Mouse (Mus musculus): Measurements from ENCODE around the gene Vwa3a.
A peak's percentile ranks its signal among the peaks of the same experiment; 100 is the strongest.

The Vwa3a gene

GRCm38 (mm10) chr7:120748478-120748877 is 9.4 kb downstream of the Vwa3a start:
- DNase-seq, result no peak

GRCm38 (mm10) chr7:120751330-120751729 is 12.2 kb downstream of the Vwa3a start:
- DNase-seq, result no peak

- no peak for DNase-seq
Measured at GRCm38 (mm10) chr7:120751906-120752305, 12.8 kb downstream of the Vwa3a start.

DNA sequence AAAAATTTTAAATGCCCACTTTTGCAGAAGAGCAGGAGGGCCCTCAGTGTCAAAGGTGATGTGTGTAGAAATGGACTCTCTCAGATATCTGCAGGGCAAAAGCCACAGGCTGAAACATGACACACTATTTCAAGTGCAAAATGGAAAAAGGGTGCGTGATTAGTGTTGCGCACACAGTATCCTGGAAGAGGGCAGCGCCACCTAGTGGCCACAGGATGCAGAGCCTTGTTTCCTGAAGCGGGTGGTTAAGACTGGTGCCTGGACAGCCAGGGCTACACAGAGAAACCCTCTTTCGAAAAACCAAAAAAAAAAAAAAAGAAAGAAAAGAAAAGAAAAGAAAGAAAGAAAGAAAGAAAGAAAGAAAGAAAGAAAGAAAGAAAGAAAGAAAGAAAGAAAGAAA is 15.6 kb downstream of the Vwa3a start:
- peak; percentile 91 for DNase-seq

DNA sequence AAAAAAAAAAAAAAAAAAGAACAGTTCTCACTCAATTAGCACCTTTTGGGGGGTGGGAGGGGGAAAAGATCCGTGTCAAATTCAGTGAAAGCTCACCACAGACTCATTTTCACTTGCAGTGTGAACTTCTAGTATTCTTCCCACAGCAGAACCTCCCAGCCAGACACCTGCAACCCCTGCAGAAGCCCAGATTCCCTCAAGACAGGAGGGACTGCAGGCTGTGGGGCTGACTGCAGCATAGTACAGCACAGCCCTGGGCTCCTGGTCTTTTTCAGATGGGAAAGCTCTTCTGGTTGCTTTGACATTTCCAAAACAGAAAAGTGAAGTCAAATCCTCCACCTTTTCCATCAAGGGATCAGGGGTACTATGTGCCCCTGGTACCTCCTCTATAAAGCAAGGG is 28.3 kb downstream of the Vwa3a start:
- DNase-seq, result no peak

DNA sequence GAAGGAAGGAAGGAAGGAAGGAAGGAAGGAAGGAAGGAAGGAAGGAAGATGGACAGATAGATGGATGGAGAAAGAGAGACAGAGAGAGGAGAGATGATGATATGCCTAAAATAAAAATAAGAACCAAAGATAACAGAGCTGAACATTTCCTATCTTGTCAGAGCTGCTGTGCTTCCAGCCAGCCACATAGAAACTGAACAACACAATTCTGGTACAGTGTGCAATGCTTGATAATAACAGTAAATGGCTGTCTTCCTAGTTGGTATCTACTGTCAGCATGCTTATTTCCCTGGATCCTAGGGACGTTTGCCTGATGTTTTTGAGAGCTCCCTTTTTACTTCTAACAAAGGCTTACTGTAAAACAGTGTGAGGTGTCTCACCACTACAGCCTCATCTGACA is 32.3 kb downstream of the Vwa3a start:
- DNase-seq, result no peak

- no peak for DNase-seq
Measured at GRCm38 (mm10) chr7:120778012-120778411, 38.9 kb downstream of the Vwa3a start.

DNA sequence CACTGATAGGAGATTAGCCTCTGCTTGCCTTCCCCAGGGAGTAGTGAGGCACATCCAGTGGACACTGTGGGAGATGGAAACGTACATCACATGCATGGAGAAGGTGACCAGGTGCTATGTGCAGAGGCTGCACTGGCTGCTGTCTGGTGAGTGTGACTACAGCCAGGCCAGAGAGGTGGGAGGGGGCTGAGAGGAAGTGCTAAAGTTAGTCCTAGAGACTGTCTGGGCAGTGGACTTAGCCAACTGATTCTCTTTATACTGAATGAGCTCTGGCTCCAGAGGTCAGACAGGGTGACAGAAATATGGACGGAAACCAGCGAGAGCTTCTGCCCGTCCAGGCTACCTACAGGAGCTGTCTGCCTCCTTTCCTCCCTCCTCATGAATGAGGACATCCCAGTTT is 56.4 kb downstream of the Vwa3a start:
- DNase-seq, result no peak

DNA sequence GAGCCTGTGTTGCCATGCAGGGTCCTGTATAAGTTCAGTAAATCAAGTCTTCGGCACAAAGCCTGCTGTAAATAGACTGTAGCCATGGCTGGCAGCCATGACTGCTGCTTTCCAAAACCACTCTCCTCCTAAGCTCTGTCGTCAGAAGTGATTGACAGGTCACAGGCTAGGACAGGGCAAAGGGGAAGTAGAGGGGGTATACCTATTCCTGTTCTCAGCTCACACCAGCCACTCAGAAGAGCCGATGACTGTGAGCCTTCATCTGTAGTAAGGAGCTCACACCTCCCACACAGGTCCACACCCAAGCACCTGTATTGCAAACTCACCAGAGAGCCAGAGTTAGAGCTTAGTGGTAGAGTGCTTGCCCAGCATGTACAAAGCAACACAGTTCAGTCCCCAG is 57.3 kb downstream of the Vwa3a start:
- DNase-seq, result no peak

GRCm38 (mm10) chr7:120803268-120803667 is 64.2 kb downstream of the Vwa3a start:
- no peak for DNase-seq

DNA sequence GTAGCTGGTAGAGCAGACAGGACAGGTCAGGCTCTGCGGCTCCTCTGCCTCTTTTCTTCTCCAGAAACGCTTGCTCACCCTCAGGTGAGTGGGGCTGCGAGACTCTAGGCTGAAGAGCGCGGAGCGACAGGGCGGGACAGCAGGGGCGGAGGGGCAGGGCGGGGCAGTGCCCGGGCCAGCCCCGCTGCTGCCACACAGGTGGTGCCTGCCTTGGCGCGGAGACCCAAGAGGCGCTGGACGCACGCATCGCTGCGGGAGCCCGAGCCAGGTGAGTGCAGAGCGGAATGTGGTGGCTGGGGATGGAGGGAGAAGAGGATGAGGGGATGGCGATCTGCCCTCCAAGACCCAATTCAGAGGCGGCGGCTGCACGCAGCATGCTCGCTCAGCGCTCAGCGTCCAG is 70.6 kb downstream of the Vwa3a start:
- peak; percentile 15 for DNase-seq

GRCm38 (mm10) chr7:120811834-120812415 is 72.8 kb downstream of the Vwa3a start, which contains the start of gene Gm5737:
Gene Gm5737 (plus strand): TSS chr7:120812365.
- no peak for DNase-seq

DNA sequence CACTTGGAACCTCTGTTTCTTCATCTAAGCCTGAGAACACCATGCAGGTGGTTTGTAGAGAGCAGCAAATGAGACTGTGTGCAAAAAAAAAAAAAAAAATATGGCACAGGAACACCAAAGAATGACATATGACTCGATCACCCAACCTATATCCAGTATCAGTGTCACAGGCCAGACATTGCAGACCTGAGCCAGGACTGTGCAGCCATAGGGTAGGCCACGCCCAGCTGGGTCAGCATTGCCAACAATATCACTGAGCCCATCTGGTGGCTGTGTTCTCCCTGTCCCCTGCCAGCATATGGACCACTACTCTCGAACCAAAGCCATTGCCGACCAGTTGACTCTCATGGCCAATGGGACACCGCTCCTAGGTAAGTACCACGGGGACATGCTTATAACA is 78.4 kb downstream of the Vwa3a start:
- DNase-seq, result no peak

DNA sequence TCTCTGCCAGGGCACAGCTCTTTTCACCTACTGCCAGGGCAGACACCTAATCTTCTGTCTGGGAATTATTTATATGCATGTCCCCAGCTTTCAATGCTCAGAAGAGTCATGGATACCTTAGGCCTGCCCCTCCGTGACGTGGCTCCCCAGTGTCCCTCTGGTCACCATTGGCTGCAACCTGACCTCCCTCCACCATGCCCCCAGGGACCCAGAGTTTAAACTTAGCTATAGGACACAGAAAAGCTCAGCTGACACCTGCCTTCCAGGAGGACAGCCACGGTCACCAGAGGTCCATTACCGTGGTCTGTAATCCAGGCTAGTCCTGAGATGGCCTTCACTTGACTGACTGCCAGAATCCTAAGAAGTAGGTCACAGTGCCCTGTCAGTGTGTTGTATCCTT is 80.3 kb downstream of the Vwa3a start:
- DNase-seq, result no peak

- DNase-seq, result peak; percentile 84
Measured at GRCm38 (mm10) chr7:120823248-120823647, 84.1 kb downstream of the Vwa3a start.

DNA sequence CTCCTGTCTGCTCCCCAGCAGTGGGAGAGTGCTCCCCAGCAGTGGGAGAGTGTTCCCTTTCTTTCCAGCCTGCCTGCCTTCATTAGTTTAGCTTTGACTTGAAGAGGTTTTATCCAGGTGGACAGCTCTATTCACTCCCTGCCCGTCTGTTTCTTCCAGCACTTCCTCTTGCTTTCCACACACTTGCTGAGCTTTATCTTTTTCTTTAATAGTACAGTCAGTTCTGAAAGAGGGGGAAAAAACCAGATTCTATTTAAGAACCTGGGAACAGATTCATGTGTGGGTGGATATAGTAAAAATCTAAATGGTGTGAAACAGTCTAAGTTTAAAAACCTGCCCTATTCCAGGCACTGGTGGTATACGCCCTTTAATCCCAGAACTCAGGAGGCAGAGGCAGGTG is 86.0 kb downstream of the Vwa3a start:
- no peak for DNase-seq

DNA sequence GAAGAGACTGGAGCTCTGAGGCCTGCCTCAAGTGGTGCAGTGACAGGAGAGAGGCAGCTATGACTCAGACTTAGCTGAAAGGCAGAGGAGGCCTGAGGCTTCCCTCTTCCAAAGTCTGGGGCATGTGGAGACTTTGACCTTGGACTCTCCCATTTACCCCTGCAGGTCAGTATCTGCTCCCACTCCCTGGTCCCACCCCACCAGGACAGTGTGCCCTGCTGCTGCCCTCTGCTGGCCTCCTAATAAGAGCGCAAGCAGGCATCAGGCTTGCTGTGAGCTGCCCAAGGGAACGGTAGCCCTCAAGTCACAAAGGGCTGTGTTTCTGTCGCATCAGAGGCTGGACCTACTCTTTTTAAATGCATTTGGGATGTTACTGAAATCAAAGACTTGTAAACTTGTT is 87.3 kb downstream of the Vwa3a start:
- DNase-seq, result peak; percentile 72

DNA sequence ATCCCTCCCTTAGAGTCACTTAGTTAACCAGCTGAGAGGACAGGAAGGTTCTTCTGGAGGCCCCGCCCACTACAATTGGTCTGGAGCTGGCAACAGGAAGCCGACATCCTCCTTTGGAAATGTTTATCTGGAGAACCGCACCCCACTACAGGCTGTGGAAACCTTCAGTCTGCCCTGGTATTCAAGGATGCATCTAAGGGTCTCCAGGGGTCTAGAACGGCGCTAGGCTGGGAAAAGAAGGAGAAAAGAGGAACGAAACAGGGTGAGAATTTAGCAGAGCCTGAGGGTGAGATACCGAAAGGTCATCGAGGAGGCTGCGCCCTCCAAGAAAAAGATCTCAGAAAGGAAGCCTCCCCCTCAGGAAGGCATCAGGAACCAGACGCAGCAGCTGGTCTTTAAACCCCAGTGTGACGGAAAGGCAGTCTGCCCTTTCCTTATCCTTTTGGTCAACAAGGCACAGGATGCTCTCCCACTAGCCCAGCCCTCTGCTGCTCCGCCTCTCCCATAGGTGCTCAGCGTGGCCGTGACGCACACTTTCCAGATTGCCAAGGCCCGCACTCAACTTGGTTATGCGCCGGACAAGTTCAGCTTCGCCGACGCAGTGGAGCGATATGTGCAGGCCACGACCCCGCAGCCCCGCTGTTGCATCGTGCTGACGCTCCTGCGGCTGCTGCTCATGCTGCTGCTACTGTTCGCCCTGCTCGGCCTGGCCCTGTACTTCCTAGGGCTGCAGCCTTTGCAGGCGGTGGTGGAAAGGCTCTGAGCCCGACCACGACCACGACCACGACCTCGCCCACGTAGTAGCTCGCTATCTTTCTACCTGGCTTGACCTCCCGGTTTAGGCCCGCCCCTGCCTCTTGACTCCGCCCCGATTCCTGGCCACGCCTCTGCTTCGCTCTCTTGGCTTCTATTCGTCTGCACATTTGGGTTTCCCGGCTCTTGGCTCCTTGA is 91.6 kb downstream of the Vwa3a start:
- peak; percentile 83 for DNase-seq

DNA sequence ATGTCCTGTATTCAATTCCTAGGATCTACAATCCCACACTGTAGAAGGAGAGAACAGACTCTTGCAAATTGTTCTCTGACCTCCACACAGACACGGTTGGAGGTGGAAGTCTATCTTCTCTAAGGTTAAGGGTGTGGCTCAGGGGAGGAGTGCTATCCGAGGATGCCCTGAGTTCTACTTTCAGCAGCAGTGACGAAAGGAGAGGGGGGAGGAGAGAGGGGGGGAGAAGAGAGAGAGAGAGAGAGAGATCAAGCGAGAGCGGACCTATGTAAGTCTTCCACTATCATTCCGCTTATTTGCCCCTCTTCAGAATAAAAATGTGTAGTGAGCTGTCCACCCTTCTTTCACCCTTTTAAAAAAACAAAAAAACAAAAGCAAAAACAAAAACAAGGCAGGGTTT is 95.3 kb downstream of the Vwa3a start:
- no peak for DNase-seq

- peak; percentile 80 for DNase-seq
Measured at GRCm38 (mm10) chr7:120834863-120835372, 95.8 kb downstream of the Vwa3a start.

DNA sequence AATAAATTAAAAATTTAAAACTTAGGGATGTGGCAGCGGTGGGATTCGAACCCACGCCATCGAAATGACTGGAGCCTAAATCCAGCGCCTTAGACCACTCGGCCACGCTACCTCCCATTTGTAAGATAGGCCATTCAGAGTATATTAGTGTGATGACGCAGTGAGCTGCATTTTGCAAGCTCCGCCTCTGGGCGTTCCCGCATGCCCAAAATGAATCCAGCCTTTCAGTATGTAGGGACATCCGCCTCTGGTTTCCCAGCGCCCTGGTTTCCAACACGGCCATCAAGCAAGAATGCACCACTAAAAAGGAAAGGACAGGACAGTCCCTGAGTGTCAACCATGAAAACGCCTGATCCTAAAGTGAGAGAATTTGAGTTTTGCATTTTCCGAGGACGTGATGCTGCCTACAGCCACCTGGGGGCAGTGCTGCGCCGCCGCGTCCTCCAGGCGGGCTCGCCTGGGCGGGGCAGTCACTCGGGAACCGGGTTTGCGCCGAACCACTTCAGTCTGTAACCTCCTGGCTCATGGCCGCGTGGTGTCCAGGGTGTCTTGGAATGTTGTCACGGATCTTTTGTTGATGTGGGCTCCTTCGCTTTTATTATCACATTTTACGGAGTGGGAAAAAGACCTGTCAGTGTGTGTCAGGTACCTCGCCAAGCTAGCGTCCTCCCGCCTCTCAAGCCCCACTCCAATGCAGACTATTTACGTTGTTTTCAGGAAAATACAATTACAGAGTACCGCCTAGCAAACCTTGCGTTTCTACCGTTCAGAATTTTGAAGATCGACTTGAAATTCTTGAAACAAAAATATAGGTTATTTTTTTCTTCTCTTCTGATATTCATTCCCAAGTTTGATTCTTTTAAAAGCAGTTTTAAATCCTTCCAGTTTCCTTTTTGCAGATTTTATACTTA is 96.6 kb downstream of the Vwa3a start:
- peak; percentile 95 for DNase-seq

GRCm38 (mm10) chr7:120836361-120836760 is 97.2 kb downstream of the Vwa3a start:
- DNase-seq, result peak; percentile 29
